ENCODE assay signal across 27 mouse cellular contexts in genomic region chr17:5016404-5016803, GRCm38 (mm10). TPM values are rescaled to one million over a fixed set of nuclear protein-coding genes. Genes with fewer than 3 reads are reported as not detected.
DNase-seq lines count a peak whose midpoint lies in the region; ATAC-seq lines count a peak whose summit lies in the region.
"Had no signal": no experiment of that assay in that cellular context is flagged by ENCODE, and none has a peak within 500 bp of the region (broad histone marks: within the 10 kb centered on the region; RNA-seq: fewer than 3 reads in every experiment).

No protein-coding gene starts in this region.

- DNase-seq in forebrain, embryonic 14.5 days (ENCODE audit: low spot score), result no peak
- DNase-seq in 3T3-L1 (ENCODE audit: low read depth, low spot score) (peak; percentile 45), ZHBTc4 (ENCODE audit: low read depth, low spot score) (peak; percentile 60)
- DNase-seq in Muller cell, postnatal 12 days (ENCODE audit: inconsistent ontology term), result peak; percentile 45
- DNase-seq in layer of hippocampus, postnatal 10 days (ENCODE audit: low spot score in 2 of 2), result no peak
- DNase-seq: adrenal gland, postnatal 10 days; adrenal gland, postnatal 36 days; cerebellum, adult 11 months; cerebellum, adult 2 months; cerebellum, adult 9-11 months; cerebellum, postnatal 25 days; gastrocnemius, adult 2 months; gastrocnemius, postnatal 14 days; heart, adult 11 months; heart, postnatal 14 days; heart, postnatal 4 days; kidney, adult 2 months had no signal

- no peaks in the 10 kb centered on the region for H3K36me3 ChIP-seq in forebrain, embryonic 14.5 days (ENCODE audit: control insufficient read depth, insufficient read depth, low read length)
- no peaks in the 10 kb centered on the region for H3K36me3 ChIP-seq in forebrain, embryonic 15.5 days
- H3K36me3 ChIP-seq in kidney, embryonic 15.5 days, result peaks cover 6% of the 10 kb centered on the region; the same call in 1 of the 2 replicates
- H3K36me3 ChIP-seq: embryonic facial prominence, embryonic 15.5 days had no signal

- no peak overlapping the region for H3K4me3 ChIP-seq in forebrain, embryonic 14.5 days (ENCODE audit: low read depth, low read length)
- H3K4me3 ChIP-seq in forebrain, embryonic 15.5 days, result no peak overlapping the region
- no peak overlapping the region for H3K4me3 ChIP-seq in kidney, embryonic 15.5 days (replicated peaks)
- H3K4me3 ChIP-seq: embryonic facial prominence, embryonic 12.5 days; embryonic facial prominence, embryonic 15.5 days; gastrocnemius, adult 2 months; heart, embryonic 13.5 days had no signal

- ATAC-seq in forebrain, embryonic 14.5 days, result 0 out of 2 replicates have a peak, but pooled peaks have one; percentile 44
- ATAC-seq in forebrain, embryonic 15.5 days (replicated peaks), result no peak; the same call in 1 of the 2 replicates
- ATAC-seq in kidney, embryonic 15.5 days (replicated peaks; ENCODE audit: low FRiP score), result no peak
- ATAC-seq: forebrain, embryonic 16.5 days; hindbrain, postnatal 0 days; inflammation-experienced regulatory T-cells, adult 6 months; intestine, embryonic 16.5 days had no signal

- H3K27ac ChIP-seq in forebrain, embryonic 14.5 days (ENCODE audit: low read depth, low read length), result no peak overlapping the region
- H3K27ac ChIP-seq in forebrain, embryonic 15.5 days (replicated peaks), result no peak overlapping the region
- no peak overlapping the region for H3K27ac ChIP-seq in kidney, embryonic 15.5 days
- H3K27ac ChIP-seq: embryonic facial prominence, embryonic 12.5 days; embryonic facial prominence, embryonic 15.5 days; gastrocnemius, adult 2 months; heart, embryonic 13.5 days; hindbrain, embryonic 14.5 days; hindbrain, postnatal 0 days had no signal

- H3K4me1 ChIP-seq in forebrain, embryonic 14.5 days (ENCODE audit: control insufficient read depth, insufficient read depth, low read length), result peaks cover 2% of the 10 kb centered on the region; the same call in 1 of the 2 replicates
- H3K4me1 ChIP-seq in forebrain, embryonic 15.5 days, result peaks cover 41% of the 10 kb centered on the region
- peaks cover 46% of the 10 kb centered on the region for H3K4me1 ChIP-seq in kidney, embryonic 15.5 days

- 13% methylated on average over 4 of the region's 4 CpGs for WGBS in forebrain, embryonic 14.5 days
- 26% methylated on average over 4 of the region's 4 CpGs for WGBS in forebrain, embryonic 15.5 days
- 65% methylated on average over 4 of the region's 4 CpGs for WGBS in kidney, embryonic 15.5 days

- H3K9me3 ChIP-seq in forebrain, embryonic 14.5 days (replicated peaks; ENCODE audit: control insufficient read depth, low read length), result no peaks in the 10 kb centered on the region
- no peaks in the 10 kb centered on the region for H3K9me3 ChIP-seq in forebrain, embryonic 15.5 days
- H3K9me3 ChIP-seq in kidney, embryonic 15.5 days (replicated peaks), result no peaks in the 10 kb centered on the region
- H3K9me3 ChIP-seq: embryonic facial prominence, embryonic 12.5 days; embryonic facial prominence, embryonic 15.5 days; heart, embryonic 13.5 days had no signal

- no peak overlapping the region for H3K4me2 ChIP-seq in forebrain, embryonic 14.5 days (ENCODE audit: low read length)
- no peak overlapping the region for H3K4me2 ChIP-seq in forebrain, embryonic 15.5 days (replicated peaks)
- H3K4me2 ChIP-seq in kidney, embryonic 15.5 days, result no peak overlapping the region
- H3K4me2 ChIP-seq: embryonic facial prominence, embryonic 12.5 days; embryonic facial prominence, embryonic 15.5 days; heart, embryonic 13.5 days; hindbrain, embryonic 14.5 days had no signal

- no peak overlapping the region for H3K9ac ChIP-seq in forebrain, embryonic 14.5 days (ENCODE audit: low read length)
- H3K9ac ChIP-seq in forebrain, embryonic 15.5 days (replicated peaks), result no peak overlapping the region
- H3K9ac ChIP-seq in kidney, embryonic 15.5 days, result no peak overlapping the region
- H3K9ac ChIP-seq: embryonic facial prominence, embryonic 12.5 days; embryonic facial prominence, embryonic 15.5 days; heart, embryonic 13.5 days; hindbrain, embryonic 14.5 days had no signal

- H3K27me3 ChIP-seq in forebrain, embryonic 14.5 days (replicated peaks; ENCODE audit: control insufficient read depth, insufficient read depth, low read length), result no peaks in the 10 kb centered on the region
- no peaks in the 10 kb centered on the region for H3K27me3 ChIP-seq in forebrain, embryonic 15.5 days
- H3K27me3 ChIP-seq in kidney, embryonic 15.5 days, result no peaks in the 10 kb centered on the region
- H3K27me3 ChIP-seq: embryonic facial prominence, embryonic 12.5 days; embryonic facial prominence, embryonic 15.5 days; heart, embryonic 13.5 days had no signal

RNA-seq across cellular contexts. Expression of gene Arid1b, which starts 22.3 kb away (rescaled TPM):
- 11.1 and 14.7 TPM in 2 replicates for polyA plus RNA-seq in forebrain, embryonic 14.5 days (2014; fragmentation: Nextera tagmentation; extraction: Ambion mirVana)
- polyA plus RNA-seq in forebrain, embryonic 15.5 days (2015; fragmentation: Nextera tagmentation; extraction: Ambion mirVana), result 14.8 TPM in 2 replicates
- 11.2 and 12.9 TPM in 2 replicates for polyA plus RNA-seq in kidney, embryonic 15.5 days (2015; fragmentation: Nextera tagmentation; extraction: Ambion mirVana)
- 10 to 100 TPM; 74.7 to 79.4 TPM for total RNA-seq in layer of hippocampus, postnatal 10 days (2021)

Comparison
In these comparisons a context has a peak if more than half of its experiments do, and no peak if none do; other contexts are left out.
1. DNase-seq: peak in 3T3-L1 (single experiment), Muller cell, postnatal 12 days (single experiment) and ZHBTc4 (single experiment); none in forebrain, embryonic 14.5 days (single experiment) and layer of hippocampus, postnatal 10 days (0 of 2).